Mouse (Mus musculus) midbrain, embryonic 11.5 days (tissue): ENCODE results near the gene Rwdd2b. TPM values are rescaled to one million over a fixed set of nuclear protein-coding genes. Genes with fewer than 3 reads are reported as not detected.
A peak's percentile ranks its signal among the peaks of the same experiment; 100 is the strongest.

ENCODE experiments used
- ATAC-seq: fragments of 200-750 bp; cut with Nextera tagmentation; 2 replicates; pipeline ENCODE4 v1.8.0; 2017; ENCODE audit warnings: moderate TSS enrichment, moderate library complexity; ENCODE audit not compliant: low FRiP score
- DNase-seq: peaks from one replicate; pipeline ENCODE4 v3.0.0; 2015; ENCODE audit warnings: low spot score; ENCODE audit errors: missing footprints
- H3K27ac ChIP-seq: fragments of 300-500 bp; sonication (generic); 2 replicates; pipeline ENCODE4 v1.5.1; 2014; ENCODE audit warnings: low read depth, low read length
- H3K27me3 ChIP-seq: fragments of 300-500 bp; sonication (generic); 2 replicates; pipeline ENCODE4 v1.6.1; 2014; ENCODE audit warnings: mild to moderate bottlenecking, low read length, moderate library complexity, mixed read lengths; ENCODE audit not compliant: control insufficient read depth, insufficient read depth
- H3K36me3 ChIP-seq: fragments of 300-500 bp; sonication (generic); 2 replicates; pipeline ENCODE4 v1.6.1; 2014; ENCODE audit warnings: mild to moderate bottlenecking, low read length, moderate library complexity, mixed read lengths; ENCODE audit not compliant: control insufficient read depth, insufficient read depth
- H3K4me1 ChIP-seq: fragments of 300-500 bp; sonication (generic); 2 replicates; pipeline ENCODE4 v1.6.1; 2014; ENCODE audit warnings: low read length; ENCODE audit not compliant: control insufficient read depth, insufficient read depth
- H3K4me2 ChIP-seq: fragments of 300-500 bp; sonication (generic); 2 replicates; pipeline ENCODE4 v1.6.1; 2014; ENCODE audit warnings: mild to moderate bottlenecking, moderate library complexity
- H3K4me3 ChIP-seq: fragments of 300-500 bp; sonication (generic); 2 replicates; pipeline ENCODE4 v1.5.1; 2014; ENCODE audit warnings: low read depth, low read length
- H3K9ac ChIP-seq: fragments of 300-500 bp; sonication (generic); 2 replicates; pipeline ENCODE4 v1.6.1; 2014; ENCODE audit warnings: low read length
- H3K9me3 ChIP-seq: fragments of 300-500 bp; sonication (generic); 2 replicates; pipeline ENCODE4 v1.6.1; 2016; ENCODE audit warnings: low read length; ENCODE audit not compliant: control insufficient read depth
- WGBS: fragments of 180-500 bp; shearing (Covaris S2); extraction: QIAGEN DNeasy Blood & Tissue Kit; methylation state at CpG from one replicate; pipeline ENCODE4 v1.1.7; 2014; 5-methylcytosine and 5-hydroxymethylcytosine counted together
- polyA plus RNA-seq: library from polyadenylated mRNA; unstranded; fragments of >200 nt; fragmentation: Nextera tagmentation; extraction: Ambion mirVana; gene quantifications from 2 replicates; pipeline ENCODE4 v1.2.1, GENCODE M21; 2014

Rwdd2b gene
- polyA plus RNA-seq, 1 experiment from 2014 or later, result 12.1 TPM

DNA sequence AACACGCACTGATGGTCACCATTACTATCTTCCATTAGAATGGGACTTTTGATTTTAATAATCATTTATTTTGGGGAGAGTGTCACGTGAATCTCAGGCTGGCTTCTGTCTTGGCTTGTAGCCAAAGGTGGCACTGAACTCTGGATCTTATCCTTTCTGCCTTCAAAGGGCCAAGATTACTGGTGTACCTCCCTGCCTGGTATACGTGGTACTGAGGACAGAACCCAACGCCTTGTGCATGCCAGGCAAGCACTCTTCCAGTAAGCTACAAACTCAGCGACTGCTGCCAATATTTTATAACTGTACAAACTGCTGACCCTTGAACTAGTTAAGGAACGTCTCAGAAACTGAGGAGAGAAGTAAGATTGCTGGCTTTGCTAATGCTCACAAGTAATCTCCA, 5.4 kb downstream of the Rwdd2b start:
- DNase-seq (no peak), ATAC-seq (no peak)
- Histone ChIP-seq H3K9me3 (no peaks in the 10 kb centered on the region), H3K9ac (no peak overlapping the region), H3K36me3 (no peaks in the 10 kb centered on the region), H3K27me3 (no peaks in the 10 kb centered on the region), H3K27ac (no peak overlapping the region), H3K4me3 (no peak overlapping the region), H3K4me1 (peaks cover 4% of the 10 kb centered on the region; the same call in 1 of the 2 replicates), H3K4me2 (no peak overlapping the region)
- WGBS, result 84% methylated on average over 6 of the region's 6 CpGs

DNA sequence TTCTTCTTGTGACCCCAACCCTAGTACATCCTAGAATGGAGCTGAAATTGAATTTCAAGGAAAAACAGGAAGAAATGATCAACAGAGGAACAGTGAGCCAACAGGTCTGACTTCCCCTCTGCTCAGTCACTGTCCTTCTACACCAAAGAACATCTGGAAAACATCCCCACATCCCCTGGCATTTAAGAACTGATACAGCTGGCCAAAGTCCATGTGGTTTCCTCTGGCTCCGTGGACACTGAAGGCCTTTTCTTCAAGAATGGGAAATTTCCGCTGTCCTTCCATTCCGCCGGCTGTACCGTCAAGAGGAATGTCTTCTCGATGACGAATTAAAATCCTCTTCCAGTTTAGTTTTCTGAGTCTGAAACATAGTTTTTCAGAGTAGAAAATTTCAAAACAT, 6.1 kb downstream of the Rwdd2b start:
- Histone ChIP-seq H3K27me3 (no peaks in the 10 kb centered on the region), H3K9ac (no peak overlapping the region), H3K4me2 (no peak overlapping the region), H3K9me3 (no peaks in the 10 kb centered on the region), H3K4me1 (no peaks in the 10 kb centered on the region), H3K4me3 (no peak overlapping the region), H3K36me3 (no peaks in the 10 kb centered on the region), H3K27ac (no peak overlapping the region)
- WGBS, result 96% methylated on average over 7 of the region's 7 CpGs
- ATAC-seq (no peak), DNase-seq (peak; percentile 83)

GRCm38 (mm10) chr16:87432033-87432814, 8.1 kb downstream of the Rwdd2b start, which contains the start of gene Ltn1:
Gene Ltn1, minus strand, starts transcription at chr16:87432612.
- Histone ChIP-seq H3K27me3 (no peaks in the 10 kb centered on the region), H3K27ac (no peak within 1 kb of the TSS), H3K9ac (peak within 1 kb of the TSS; percentile 80), H3K4me2 (peak within 1 kb of the TSS; percentile 78), H3K4me3 (peak within 1 kb of the TSS; percentile 86), H3K36me3 (no peaks in the 10 kb centered on the region), H3K9me3 (no peaks in the 10 kb centered on the region), H3K4me1 (no peaks in the 10 kb centered on the region)
- WGBS, result 1% methylated on average over 56 of the region's 56 CpGs
- ATAC-seq (peak; percentile 100), DNase-seq (peak; percentile 99)

GRCm38 (mm10) chr16:87427516-87427915, 12.9 kb downstream of the Rwdd2b start:
- no peak overlapping the region for H3K4me3 ChIP-seq

DNA sequence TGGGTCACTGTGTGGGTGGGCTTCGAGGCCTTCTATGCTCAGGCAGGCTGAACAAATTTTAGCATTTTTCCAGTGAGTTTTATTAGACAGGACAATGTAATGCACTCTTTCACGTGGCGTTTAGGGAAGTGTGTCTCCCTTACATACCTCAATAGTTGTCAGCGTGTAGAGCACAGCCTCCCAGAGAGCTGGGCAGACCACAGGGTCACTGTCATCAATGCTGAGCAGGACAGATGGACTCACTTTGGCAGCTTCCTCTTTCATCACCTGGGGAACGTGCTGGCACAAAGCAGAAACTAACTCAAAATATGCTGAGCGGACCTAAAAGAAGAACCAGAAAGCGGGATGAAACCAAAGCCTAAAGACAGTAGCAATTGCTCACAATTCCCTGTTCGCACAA, 19.7 kb downstream of the Rwdd2b start:
- DNase-seq (no peak), ATAC-seq (no peak)
- no peak overlapping the region for H3K4me3 ChIP-seq
- H3K4me1 ChIP-seq, result no peaks in the 10 kb centered on the region
- H3K9ac ChIP-seq, result no peak overlapping the region
- 96% methylated on average over 8 of the region's 8 CpGs for WGBS
- peaks cover 6% of the 10 kb centered on the region for H3K9me3 ChIP-seq
- H3K4me2 ChIP-seq, result no peak overlapping the region
- no peak overlapping the region for H3K27ac ChIP-seq
- peaks cover 45% of the 10 kb centered on the region for H3K36me3 ChIP-seq
- H3K27me3 ChIP-seq, result no peaks in the 10 kb centered on the region

More at GRCm38 (mm10) chr16:87427516-87427915, 12.9 kb downstream of the Rwdd2b start:
- Histone ChIP-seq H3K4me1 (no peaks in the 10 kb centered on the region), H3K4me2 (no peak overlapping the region), H3K9ac (no peak overlapping the region), H3K9me3 (no peaks in the 10 kb centered on the region), H3K36me3 (peaks cover 16% of the 10 kb centered on the region; the same call in 1 of the 2 replicates), H3K27me3 (no peaks in the 10 kb centered on the region), H3K27ac (no peak overlapping the region)
- DNase-seq, result no peak
- no peak for ATAC-seq
- WGBS, result 93% methylated on average over 8 of the region's 8 CpGs

GRCm38 (mm10) chr16:87405001-87405400, 35.4 kb downstream of the Rwdd2b start:
- ATAC-seq (no peak), DNase-seq (no peak)
- WGBS, result 94% methylated on average over 3 of the region's 3 CpGs
- H3K4me2 ChIP-seq, result no peak overlapping the region
- H3K4me1 ChIP-seq, result no peaks in the 10 kb centered on the region
- no peak overlapping the region for H3K27ac ChIP-seq
- H3K4me3 ChIP-seq, result no peak overlapping the region
- no peaks in the 10 kb centered on the region for H3K9me3 ChIP-seq
- no peaks in the 10 kb centered on the region for H3K27me3 ChIP-seq
- H3K9ac ChIP-seq, result no peak overlapping the region
- peaks cover 11% of the 10 kb centered on the region for H3K36me3 ChIP-seq

DNA sequence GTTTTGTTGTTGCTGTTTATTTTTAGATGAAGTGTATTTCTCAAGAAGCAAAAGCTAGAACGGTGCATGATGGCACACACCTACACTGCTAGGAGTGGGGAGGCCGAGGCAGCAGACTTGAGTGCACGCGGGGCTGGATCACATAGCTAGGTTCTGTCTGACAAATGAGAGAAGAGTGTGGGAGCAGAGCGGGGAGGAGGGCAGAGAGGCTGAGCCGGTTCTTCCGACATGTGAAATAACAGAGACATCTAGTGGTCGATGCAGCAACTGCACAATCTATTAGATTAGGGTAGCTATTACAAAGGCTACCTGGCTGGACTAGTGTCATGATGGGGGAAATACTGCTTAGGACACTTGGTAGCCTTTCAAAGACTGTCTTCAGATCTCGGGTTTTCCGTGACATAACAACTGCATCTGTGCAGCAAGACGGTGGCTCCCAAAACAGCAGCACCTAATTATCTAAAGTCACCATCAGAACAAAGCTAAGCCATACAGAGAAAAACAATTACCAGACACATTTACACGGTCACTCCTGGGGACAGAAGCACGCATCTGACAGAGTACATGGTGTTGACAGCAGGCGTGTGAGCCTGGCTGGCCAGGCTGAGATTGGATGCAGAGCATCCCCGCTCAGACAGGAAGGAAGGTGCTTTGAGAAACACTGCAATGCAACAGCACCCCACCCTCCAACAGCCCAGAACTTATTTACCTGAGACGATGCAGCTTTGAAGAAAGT, 46.4 kb downstream of the Rwdd2b start:
- peaks cover 12% of the 10 kb centered on the region; the same call in 1 of the 2 replicates for H3K36me3 ChIP-seq

GRCm38 (mm10) chr16:87387444-87387977, 52.9 kb downstream of the Rwdd2b start:
- Histone ChIP-seq H3K4me2 (no peak overlapping the region), H3K27ac (no peak overlapping the region), H3K36me3 (peaks cover 7% of the 10 kb centered on the region; the same call in 1 of the 2 replicates), H3K4me3 (no peak overlapping the region), H3K4me1 (no peaks in the 10 kb centered on the region), H3K9ac (no peak overlapping the region), H3K27me3 (no peaks in the 10 kb centered on the region), H3K9me3 (no peaks in the 10 kb centered on the region)
- ATAC-seq (no peak), DNase-seq (no peak)
- WGBS, result 93% methylated on average over 3 of the region's 3 CpGs

More for the DNA sequence above, 46.4 kb downstream of the Rwdd2b start:
- Histone ChIP-seq H3K27me3 (no peaks in the 10 kb centered on the region), H3K9ac (no peak overlapping the region), H3K4me1 (no peaks in the 10 kb centered on the region), H3K4me3 (no peak overlapping the region), H3K9me3 (no peaks in the 10 kb centered on the region), H3K4me2 (no peak overlapping the region), H3K27ac (no peak overlapping the region)
- WGBS, result 59% methylated on average over 16 of the region's 16 CpGs
- DNase-seq (peak; percentile 96), ATAC-seq (peak; percentile 87)

DNA sequence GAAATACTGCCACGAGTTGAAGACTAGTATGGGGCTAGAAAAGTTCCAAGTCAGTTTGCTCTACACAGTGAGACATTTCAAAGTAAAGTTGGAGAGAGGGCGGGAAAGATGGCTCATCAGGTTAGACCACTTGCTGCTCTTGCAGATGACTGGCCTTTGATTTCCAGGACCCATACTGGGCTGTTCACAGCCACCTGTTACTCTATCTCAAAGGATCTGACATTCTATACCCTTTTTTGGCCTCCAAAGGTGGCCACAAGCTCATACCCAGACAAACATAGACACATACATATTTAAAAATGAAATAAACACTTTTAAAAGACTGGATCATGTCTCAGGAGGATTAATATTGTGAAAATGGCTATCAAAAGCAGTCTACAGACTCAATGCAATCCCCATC, 56.0 kb downstream of the Rwdd2b start:
- H3K27ac ChIP-seq, result no peak overlapping the region
- WGBS, result 83% methylated on average over 2 of the region's 2 CpGs
- no peaks in the 10 kb centered on the region for H3K9me3 ChIP-seq
- H3K9ac ChIP-seq, result no peak overlapping the region
- no peak overlapping the region for H3K4me2 ChIP-seq
- H3K4me3 ChIP-seq, result no peak overlapping the region
- no peaks in the 10 kb centered on the region for H3K27me3 ChIP-seq
- no peak for ATAC-seq
- no peaks in the 10 kb centered on the region for H3K4me1 ChIP-seq
- DNase-seq, result no peak
- peaks cover 29% of the 10 kb centered on the region; the same call in 1 of the 2 replicates for H3K36me3 ChIP-seq
